Mouse (Mus musculus) bone marrow, adult 2 months (tissue): ENCODE data around the gene Map1s. TPM values are rescaled to one million over a fixed set of nuclear protein-coding genes. Genes with fewer than 3 reads are reported as not detected.

Source experiments
- H3K27ac ChIP-seq: fragments of 200-500 bp; 2 replicates; pipeline ENCODE4 v1.5.1; 2012; ENCODE audit warnings: low read depth, mild to moderate bottlenecking, control low read depth, inconsistent platforms, low read length; ENCODE audit not compliant: control insufficient read depth, poor library complexity, insufficient read depth
- H3K4me1 ChIP-seq: fragments of 200-500 bp; 2 replicates; pipeline ENCODE4 v1.6.1; 2011; ENCODE audit warnings: low read length; ENCODE audit not compliant: control insufficient read depth, insufficient read depth
- H3K4me3 ChIP-seq: fragments of 200-500 bp; replicated peaks from 2 replicates; pipeline ENCODE3; 2011; ENCODE audit warnings: mild to moderate bottlenecking, low read depth, low read length, control low read depth; ENCODE audit not compliant: control insufficient read depth
- CTCF ChIP-seq: fragments of 200-500 bp; IDR thresholded peaks from 2 replicates; pipeline ENCODE4 v1.5.1; 2011; ENCODE audit warnings: low read length, control low read depth; ENCODE audit not compliant: control insufficient read depth, insufficient read depth
- POLR2A ChIP-seq: fragments of 200-500 bp; IDR thresholded peaks from 2 replicates; pipeline ENCODE4 v1.6.1; 2011; ENCODE audit warnings: low read depth, mild to moderate bottlenecking, control low read depth, low read length, borderline replicate concordance; ENCODE audit not compliant: control insufficient read depth
- WGBS: fragments of 180-500 bp; shearing (Covaris S2); methylation state at CpG from one replicate; pipeline ENCODE4 v1.1.7; 2018; 5-methylcytosine and 5-hydroxymethylcytosine counted together
- polyA plus RNA-seq: library from polyadenylated mRNA; stranded (reverse); fragments of >200 nt; gene quantifications from 2 replicates; pipeline ENCODE4 v1.2.4, GENCODE M21; 2011; ENCODE audit warnings: low replicate concordance; ENCODE audit not compliant: missing spikeins, insufficient read depth, insufficient read length

Map1s gene
- polyA plus RNA-seq, 1 experiment = 18.9 TPM

DNA sequence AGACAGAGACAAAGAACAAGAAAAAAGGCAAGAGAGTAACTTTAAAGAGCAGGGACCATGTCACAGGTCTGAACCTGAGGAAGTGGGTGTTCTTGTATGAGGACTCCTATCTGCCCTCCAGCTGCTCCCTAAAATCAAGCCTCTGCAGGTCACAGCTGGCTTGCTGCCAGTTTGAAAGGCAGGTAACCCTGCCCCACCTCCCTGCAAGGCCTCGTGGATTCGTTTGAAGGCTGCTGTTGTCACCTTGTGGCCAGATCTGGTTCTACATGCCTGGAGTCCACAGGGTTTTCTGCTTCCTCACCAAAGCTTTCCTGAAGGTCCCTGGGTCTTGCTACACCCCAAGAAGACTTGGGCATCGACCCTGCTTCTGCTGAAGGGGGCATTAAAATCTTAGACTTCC is 58.4 kb downstream of the Map1s start:
- H3K27ac ChIP-seq = no peak overlapping the region
- TF ChIP-seq POLR2A = no peak
- TF ChIP-seq CTCF = peak; percentile 52
- H3K4me3 ChIP-seq = no peak overlapping the region
- H3K4me1 ChIP-seq = no peaks in the 10 kb centered on the region
- 1% methylated on average over 3 of the region's 3 CpGs for WGBS

DNA sequence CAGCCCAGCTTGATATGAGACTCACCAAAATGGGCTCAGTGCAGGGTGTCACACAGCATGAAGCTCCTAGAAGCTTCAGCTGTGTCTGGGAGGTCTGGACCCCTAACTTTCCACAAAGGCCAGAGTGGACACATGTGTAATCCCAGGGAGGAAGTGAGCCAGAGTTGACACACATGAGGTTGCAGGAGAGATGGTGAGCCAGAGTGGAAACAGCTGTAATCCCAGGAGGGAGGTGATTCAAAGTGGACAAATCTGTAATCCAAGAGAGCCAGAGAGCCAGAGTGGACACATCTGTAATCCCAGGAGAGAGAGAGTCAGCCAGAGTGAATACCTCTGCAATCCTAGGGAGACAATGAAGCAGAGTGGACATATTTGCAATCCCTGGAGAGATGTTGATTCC is 59.1 kb downstream of the Map1s start:
- no peak overlapping the region for H3K4me3 ChIP-seq
- TF ChIP-seq CTCF (no peak), POLR2A (no peak)

More for the DNA sequence above, 59.1 kb downstream of the Map1s start:
- Histone ChIP-seq H3K27ac (no peak overlapping the region), H3K4me1 (no peaks in the 10 kb centered on the region)

Other genes starting within 250 kb of the Map1s start
- 4.3 and 21.1 TPM in 2 replicates for gene Pgpep1, start 245.5 kb upstream of the Map1s start, polyA plus RNA-seq
- 69.2 and 119 TPM in 2 replicates for gene Lsm4, start 232.7 kb upstream of the Map1s start, polyA plus RNA-seq
- 48.1 and 58.0 TPM in 2 replicates for gene Jund, start 207.0 kb upstream of the Map1s start, polyA plus RNA-seq
- 0.29 TPM in 1 of 2 replicates, not detected in the other for gene Iqcn, start 202.5 kb upstream of the Map1s start, polyA plus RNA-seq
- not detected in 2 replicates for gene Gm3336, start 187.4 kb upstream of the Map1s start, polyA plus RNA-seq
- gene Pde4c, start 182.2 kb upstream of the Map1s start, polyA plus RNA-seq = 2.7 and 3.2 TPM in 2 replicates
- gene Rab3a, start 151.3 kb upstream of the Map1s start, polyA plus RNA-seq = 9.7 and 13.3 TPM in 2 replicates
- gene Mpv17l2, start 145.0 kb upstream of the Map1s start, polyA plus RNA-seq = 15.1 and 28.2 TPM in 2 replicates
- gene Pik3r2, start 129.2 kb upstream of the Map1s start, polyA plus RNA-seq = 12.8 and 19.5 TPM in 2 replicates
- 20.5 and 70.7 TPM in 2 replicates for gene Mast3, start 100.9 kb upstream of the Map1s start, polyA plus RNA-seq
- gene Il12rb1, start 97.5 kb upstream of the Map1s start, polyA plus RNA-seq = 0.36 and 1.9 TPM in 2 replicates
- 19.1 and 44.8 TPM in 2 replicates for gene Arrdc2, start 66.2 kb upstream of the Map1s start, polyA plus RNA-seq
- gene Kcnn1, start 42.7 kb upstream of the Map1s start, polyA plus RNA-seq = not detected in 2 replicates
- 27.6 and 41.7 TPM in 2 replicates for gene Ccdc124, start 32.0 kb upstream of the Map1s start, polyA plus RNA-seq
- not detected in 2 replicates for gene Slc5a5, start 13.2 kb upstream of the Map1s start, polyA plus RNA-seq
- gene Rpl18a, start 8.5 kb upstream of the Map1s start, polyA plus RNA-seq = 1,290 and 1,544 TPM in 2 replicates